Mouse (Mus musculus) brain, embryonic 18.5 days (tissue): Measurements from ENCODE around the gene Plscr2.
"Not testable (repeated sequence)": the region's sequence is repeated elsewhere in the genome, so short reads cannot be mapped to it uniquely, and the experiment has no call there.

Experiments used
- DNase-seq: peaks from one replicate; pipeline ENCODE4 v3.0.0-alpha.2; 2012; ENCODE audit warnings: low read depth, low spot score

Gene Plscr2

GRCm38 (mm10) chr9:92273956-92274762, 1.2 kb upstream of the Plscr2 start:
- DNase-seq, result no peak

GRCm38 (mm10) chr9:92276360-92276759, 958 bp downstream of the Plscr2 start:
- no peak for DNase-seq

- no peak for DNase-seq
Measured at GRCm38 (mm10) chr9:92280048-92280447, 4.6 kb downstream of the Plscr2 start.

- DNase-seq, result no peak
Measured at GRCm38 (mm10) chr9:92282563-92283171, 7.3 kb downstream of the Plscr2 start.

- DNase-seq, result no peak
Measured at GRCm38 (mm10) chr9:92289675-92290074, 14.3 kb downstream of the Plscr2 start.

GRCm38 (mm10) chr9:92292169-92292568, 16.8 kb downstream of the Plscr2 start:
- DNase-seq, result no peak

- no peak for DNase-seq
Measured at GRCm38 (mm10) chr9:92292922-92293321, 17.5 kb downstream of the Plscr2 start.

- no peak for DNase-seq
Measured at GRCm38 (mm10) chr9:92293560-92294548, 18.5 kb downstream of the Plscr2 start.

- no peak for DNase-seq
Measured at GRCm38 (mm10) chr9:92298288-92298687, 22.9 kb downstream of the Plscr2 start.

- DNase-seq, result no peak
Measured at GRCm38 (mm10) chr9:92301213-92301612, 25.8 kb downstream of the Plscr2 start.

- no peak for DNase-seq
Measured at GRCm38 (mm10) chr9:92305075-92305474, 29.7 kb downstream of the Plscr2 start.

- no peak for DNase-seq
Measured at GRCm38 (mm10) chr9:92305620-92306220, 30.3 kb downstream of the Plscr2 start.

- no peak for DNase-seq
Measured at GRCm38 (mm10) chr9:92309077-92309476, 33.7 kb downstream of the Plscr2 start, which contains the start of gene 1700057G04Rik. Gene 1700057G04Rik (plus strand): TSS chr9:92309377.

- no peak for DNase-seq
Measured at GRCm38 (mm10) chr9:92316791-92317190, 41.4 kb downstream of the Plscr2 start.

GRCm38 (mm10) chr9:92325936-92326335, 50.5 kb downstream of the Plscr2 start:
- not testable (repeated sequence) for DNase-seq

- no peak for DNase-seq
Measured at GRCm38 (mm10) chr9:92326813-92327212, 51.4 kb downstream of the Plscr2 start.

- no peak for DNase-seq
Measured at GRCm38 (mm10) chr9:92331383-92331782, 56.0 kb downstream of the Plscr2 start.

- no peak for DNase-seq
Measured at GRCm38 (mm10) chr9:92334845-92335244, 59.4 kb downstream of the Plscr2 start.

GRCm38 (mm10) chr9:92335277-92335818, 59.9 kb downstream of the Plscr2 start:
- no peak for DNase-seq

GRCm38 (mm10) chr9:92337063-92337462, 61.7 kb downstream of the Plscr2 start:
- no peak for DNase-seq

GRCm38 (mm10) chr9:92337661-92338060, 62.3 kb downstream of the Plscr2 start:
- DNase-seq, result no peak
